Mouse (Mus musculus) thymus, adult 2 months (tissue): ENCODE measurements at regions not wholly inside any gene's neighbourhood (a gene's known extent, or its start where the extent isn't known, plus 50 kb on each side); places are given as distances from the start of the nearest gene placed in this dataset.

Source experiments
- CTCF ChIP-seq: fragments of 200-500 bp; IDR thresholded peaks from 2 replicates; pipeline ENCODE4 v1.5.1; 2012; ENCODE audit warnings: mild to moderate bottlenecking, control low read depth, low read length, moderate library complexity, borderline replicate concordance; ENCODE audit not compliant: control insufficient read depth, poor library complexity, insufficient read depth; ENCODE audit errors: extremely low read depth
- POLR2A ChIP-seq: fragments of 200-500 bp; IDR thresholded peaks from 2 replicates; pipeline ENCODE4 v1.6.1; 2012; ENCODE audit warnings: mild to moderate bottlenecking, low read length, control low read depth, moderate library complexity; ENCODE audit not compliant: control insufficient read depth, poor library complexity, insufficient read depth; ENCODE audit errors: extremely low read depth

GRCm38 (mm10) chr6:103833501-103834132 lies 323.2 kb downstream of the Chl1 start:
- TF ChIP-seq POLR2A (no peak), CTCF (no peak)
